Mouse (Mus musculus) C2C12 (cell line): ENCODE data around the gene Gm21954. TPM values are rescaled to one million over a fixed set of nuclear protein-coding genes. Genes with fewer than 3 reads are reported as not detected.

Experiments
- H3K27me3 ChIP-seq: one replicate; pipeline ENCODE4 v1.6.1; 2011; ENCODE audit not compliant: control insufficient read depth, insufficient read depth, insufficient read length
- H3K36me3 ChIP-seq: one replicate; pipeline ENCODE4 v1.6.1; 2011; ENCODE audit not compliant: control insufficient read depth, insufficient read depth
- H3K4me3 ChIP-seq: one replicate; pipeline ENCODE4 v1.5.1; 2011; ENCODE audit warnings: mild to moderate bottlenecking, control low read depth; ENCODE audit not compliant: poor library complexity, insufficient read depth, severe bottlenecking
- H3K79me2 ChIP-seq: one replicate; pipeline ENCODE4 v1.6.1; 2011; ENCODE audit not compliant: control insufficient read depth, insufficient read depth
- H3K79me3 ChIP-seq: one replicate; pipeline ENCODE4 v1.6.1; 2011; ENCODE audit warnings: low read depth, control low read depth
- H3ac ChIP-seq: one replicate; pipeline ENCODE3; 2011; ENCODE audit warnings: low read depth; ENCODE audit not compliant: control insufficient read depth, insufficient read length
- CEBPB ChIP-seq: IDR thresholded peaks from one replicate; pipeline ENCODE4 v1.6.1; 2011; ENCODE audit warnings: low read depth, mild to moderate bottlenecking, control low read depth, moderate library complexity
- CTCF ChIP-seq: IDR thresholded peaks from one replicate; pipeline ENCODE4 v1.5.1; 2011; ENCODE audit not compliant: control insufficient read depth, insufficient read depth, insufficient read length
- FOSL1 ChIP-seq: IDR thresholded peaks from one replicate; pipeline ENCODE4 v1.8.0; 2011; ENCODE audit warnings: mild to moderate bottlenecking, low read length; ENCODE audit not compliant: poor library complexity, insufficient read depth, severe bottlenecking
- MAX ChIP-seq: IDR thresholded peaks from one replicate; pipeline ENCODE4 v1.6.1; 2011; ENCODE audit warnings: mild to moderate bottlenecking, control low read depth
- MYOD1 ChIP-seq: IDR thresholded peaks from one replicate; pipeline ENCODE4 v1.6.1; 2011; ENCODE audit warnings: low read depth; ENCODE audit not compliant: control insufficient read depth, insufficient read length
- MYOG ChIP-seq: IDR thresholded peaks from one replicate; pipeline ENCODE4 v1.6.1; 2011; ENCODE audit not compliant: control insufficient read depth, insufficient read length; ENCODE audit errors: extremely low read depth
- USF1 ChIP-seq: IDR thresholded peaks from one replicate; pipeline ENCODE4 v1.6.1; 2011; ENCODE audit warnings: low read depth, mild to moderate bottlenecking, control low read depth, moderate library complexity
- polyA plus RNA-seq: library from polyadenylated mRNA; unstranded; fragments of >200 nt; fragmentation: generic; extraction: Trizol; gene quantifications from one replicate; pipeline ENCODE4 v1.2.1, GENCODE M21; 2012; ENCODE audit warnings: missing spikeins

The Gm21954 gene
- polyA plus RNA-seq, 1 experiment: not detected

DNA sequence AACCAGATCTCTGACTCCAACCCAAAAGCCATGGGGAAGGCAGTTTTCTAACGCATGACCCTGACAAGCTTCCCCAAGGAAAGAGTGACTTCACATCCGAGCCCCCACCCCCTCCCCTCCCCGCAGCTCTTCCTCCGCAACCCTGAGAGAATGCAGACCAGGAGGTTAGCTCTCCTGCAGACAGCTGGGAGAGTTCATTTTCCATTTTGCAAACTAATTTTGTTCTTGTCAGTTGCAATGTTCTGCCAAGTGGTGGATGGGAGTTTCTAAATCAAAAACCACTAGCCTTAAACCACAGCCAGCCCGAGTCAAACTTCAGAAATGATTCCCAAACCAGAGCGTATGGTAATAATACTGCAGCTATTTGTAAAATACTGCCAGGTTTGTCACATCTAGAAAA, 39.6 kb upstream of the Gm21954 start:
- no peaks in the 10 kb centered on the region for H3K36me3 ChIP-seq
- TF ChIP-seq CEBPB (no peak), MYOD1 (no peak), CTCF (no peak), MAX (no peak), USF1 (no peak), FOSL1 (no peak), MYOG (no peak)
- no peak overlapping the region for H3K4me3 ChIP-seq
- no peaks in the 10 kb centered on the region for H3K79me3 ChIP-seq
- no peak overlapping the region for H3ac ChIP-seq
- no peaks in the 10 kb centered on the region for H3K27me3 ChIP-seq
- no peaks in the 10 kb centered on the region for H3K79me2 ChIP-seq

DNA sequence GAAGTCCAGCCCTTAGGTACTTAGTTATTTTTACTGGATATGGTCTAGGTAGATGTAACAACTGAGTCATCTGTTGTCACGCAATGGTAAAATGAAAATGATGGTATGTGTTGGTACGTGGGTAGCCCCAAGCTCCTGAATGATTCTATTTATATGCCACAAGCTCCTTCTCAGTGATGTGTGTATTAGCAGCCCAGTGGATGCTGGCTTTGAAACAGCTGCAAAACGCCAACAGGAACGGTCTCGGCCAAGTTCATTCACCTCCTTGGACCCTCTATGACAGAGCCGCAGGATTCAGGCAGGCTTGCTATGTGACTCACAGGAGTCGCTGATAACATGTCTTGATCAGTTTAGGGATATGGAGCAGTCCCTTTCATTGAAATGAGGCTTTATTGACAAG, 38.2 kb upstream of the Gm21954 start:
- Histone ChIP-seq H3K27me3 (no peaks in the 10 kb centered on the region), H3K4me3 (no peak overlapping the region), H3K36me3 (no peaks in the 10 kb centered on the region), H3K79me2 (no peaks in the 10 kb centered on the region), H3ac (no peak overlapping the region), H3K79me3 (no peaks in the 10 kb centered on the region)
- TF ChIP-seq MAX (no peak), CTCF (no peak), MYOD1 (no peak)

DNA sequence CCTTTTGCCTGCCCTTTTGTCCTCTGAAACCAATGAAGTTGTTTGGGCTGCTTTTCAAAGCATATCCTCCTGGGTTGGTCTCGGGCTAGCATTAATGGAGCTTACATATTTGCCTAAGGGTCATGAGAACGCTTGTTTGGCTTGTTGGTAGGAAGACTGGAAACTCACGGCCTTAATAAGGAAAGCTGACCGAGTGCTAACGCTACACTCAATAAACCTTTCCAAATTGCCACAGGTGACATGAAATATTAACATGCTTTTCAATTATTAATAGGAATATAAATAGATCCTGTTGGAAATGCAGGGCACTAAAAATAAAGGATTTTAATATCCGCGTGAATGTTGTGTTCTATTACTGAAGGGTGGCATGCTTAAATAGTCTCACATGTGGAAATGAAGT, 27.3 kb upstream of the Gm21954 start:
- Histone ChIP-seq H3K4me3 (no peak overlapping the region), H3K36me3 (no peaks in the 10 kb centered on the region)

DNA sequence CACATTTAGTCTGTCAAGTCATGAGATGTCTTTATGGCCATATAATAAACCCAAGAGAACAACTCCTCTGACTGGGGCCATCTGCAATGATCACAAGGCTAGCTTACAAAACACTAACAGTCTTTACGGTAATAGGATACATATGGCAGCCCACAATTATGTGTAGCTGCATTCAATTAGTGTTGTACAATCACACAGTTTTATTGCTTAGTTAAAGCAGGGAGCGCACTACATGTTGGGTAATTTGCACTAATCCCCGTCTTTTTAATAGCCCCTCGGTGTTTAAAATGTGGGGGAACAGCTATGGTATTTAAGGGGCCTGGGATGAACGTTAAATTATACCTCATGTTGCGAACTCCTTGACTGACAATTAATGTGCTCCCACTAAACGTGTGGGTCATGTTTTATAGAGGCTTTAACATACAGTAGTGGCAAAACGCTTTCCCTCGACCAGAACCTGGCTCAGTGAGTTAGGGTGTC, 24.5 kb upstream of the Gm21954 start:
- no peak for TF ChIP-seq CTCF
- TF ChIP-seq CEBPB: no peak
- Histone ChIP-seq H3K27me3 (no peaks in the 10 kb centered on the region), H3K36me3 (no peaks in the 10 kb centered on the region), H3K4me3 (no peak overlapping the region), H3K79me2 (no peaks in the 10 kb centered on the region), H3K79me3 (no peaks in the 10 kb centered on the region), H3ac (no peak overlapping the region)

More for the DNA sequence above, 27.3 kb upstream of the Gm21954 start:
- Histone ChIP-seq H3K27me3 (no peaks in the 10 kb centered on the region), H3ac (no peak overlapping the region), H3K79me2 (no peaks in the 10 kb centered on the region), H3K79me3 (no peaks in the 10 kb centered on the region)
- TF ChIP-seq FOSL1 (no peak), CTCF (no peak), MYOG (no peak), USF1 (no peak), MAX (no peak), CEBPB (no peak), MYOD1 (no peak)

DNA sequence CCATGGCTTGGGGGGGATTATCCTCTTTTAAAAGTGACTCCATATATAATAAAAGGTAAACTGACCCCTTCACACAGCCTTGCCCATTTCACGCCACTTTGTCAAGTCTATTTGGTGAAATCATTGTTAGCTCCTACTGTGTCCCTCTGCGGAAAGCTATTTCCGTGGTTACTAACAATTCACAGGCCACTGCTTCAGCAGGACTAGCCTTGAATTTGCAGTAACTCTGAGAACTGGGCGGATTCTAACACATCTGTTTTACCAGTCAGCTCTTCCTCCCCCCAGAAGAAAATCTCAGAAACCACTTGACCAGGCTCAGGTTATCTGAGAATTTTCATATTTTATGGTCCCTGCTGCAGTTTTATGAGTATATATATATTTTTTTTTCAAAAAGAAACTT, 23.9 kb upstream of the Gm21954 start:
- Histone ChIP-seq H3K36me3 (no peaks in the 10 kb centered on the region), H3K79me2 (no peaks in the 10 kb centered on the region), H3ac (no peak overlapping the region), H3K27me3 (no peaks in the 10 kb centered on the region), H3K79me3 (no peaks in the 10 kb centered on the region), H3K4me3 (no peak overlapping the region)
- TF ChIP-seq CEBPB: no peak
- no peak for TF ChIP-seq USF1
- TF ChIP-seq CTCF: no peak
- no peak for TF ChIP-seq MAX
- TF ChIP-seq MYOG: no peak
- TF ChIP-seq FOSL1: no peak
- TF ChIP-seq MYOD1: no peak

DNA sequence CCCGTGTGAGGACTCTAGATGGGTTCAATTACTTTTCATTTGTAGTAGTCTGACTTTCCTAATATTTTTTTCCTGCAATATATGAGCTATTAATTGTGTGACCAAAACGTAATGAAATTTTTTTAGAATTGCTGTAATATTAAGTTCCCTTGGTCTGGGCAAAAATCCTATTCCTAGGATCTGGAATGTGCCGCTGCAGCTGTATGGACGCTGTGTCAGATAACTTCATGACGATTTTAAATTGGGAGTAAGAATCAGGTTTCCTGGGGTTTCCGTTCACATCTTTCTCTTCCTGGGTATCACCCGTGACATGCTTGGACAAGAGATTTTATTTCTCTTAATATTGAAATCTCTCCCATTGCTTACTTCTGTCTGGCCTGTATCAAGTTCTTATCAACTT, 23.2 kb upstream of the Gm21954 start:
- Histone ChIP-seq H3K4me3 (no peak overlapping the region), H3K79me3 (no peaks in the 10 kb centered on the region), H3K79me2 (no peaks in the 10 kb centered on the region), H3K36me3 (no peaks in the 10 kb centered on the region), H3ac (no peak overlapping the region), H3K27me3 (no peaks in the 10 kb centered on the region)
- TF ChIP-seq CEBPB (no peak), FOSL1 (no peak), CTCF (no peak), MAX (no peak)
